Mouse (Mus musculus) right cerebral cortex, adult 2 months (tissue): ENCODE measurements around the gene Gpr68.

Source experiments
- DNase-seq, 2 experiments: peaks; one replicate each; pipeline ENCODE4 v3.0.0; 2021 to 2022; ENCODE audit warnings: low spot score in 2 of 2

Gene Gpr68

DNA sequence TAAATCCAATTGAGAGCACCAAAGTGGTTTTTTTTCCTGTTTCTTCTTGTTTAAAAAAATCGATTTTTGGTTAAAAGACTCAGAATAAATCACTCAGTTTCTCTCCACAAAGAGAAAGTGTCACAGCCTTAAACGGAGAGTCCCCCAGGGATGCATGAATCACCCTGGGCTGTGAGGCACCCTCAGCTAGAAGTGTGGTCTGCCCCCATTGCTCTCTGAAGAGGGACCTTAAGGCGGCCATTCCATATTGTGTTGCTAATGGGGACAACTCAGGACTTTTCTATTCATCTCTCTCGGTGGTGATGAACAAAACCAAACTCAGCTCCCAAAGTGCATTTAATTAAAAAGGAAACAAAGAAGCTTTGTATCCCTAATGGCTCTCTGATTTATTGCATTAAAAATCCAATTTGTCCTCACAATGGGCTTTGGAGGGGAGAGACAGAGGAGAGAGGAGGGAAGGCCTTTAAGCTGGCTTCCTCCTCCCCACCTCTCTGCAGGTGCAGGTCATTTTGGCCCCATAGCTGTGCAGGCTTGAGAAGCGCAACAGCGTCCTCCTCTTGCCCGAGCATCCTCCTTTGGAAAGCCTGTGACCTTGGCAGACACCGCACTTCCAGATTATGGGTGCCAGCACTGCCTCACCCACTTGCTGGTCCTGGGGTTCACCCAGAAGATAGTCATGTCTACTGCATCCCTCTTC is 76.2 kb downstream of the Gpr68 start:
- DNase-seq, result no peak

GRCm38 (mm10) chr12:100831021-100831420 is 77.0 kb downstream of the Gpr68 start:
- no peak for DNase-seq
